Mouse (Mus musculus) testis, adult 2 months (tissue): ENCODE measurements around the gene Ndst2.

Experiments used
- CTCF ChIP-seq: fragments of 200-500 bp; IDR thresholded peaks from 2 replicates; pipeline ENCODE4 v1.5.1; 2012; ENCODE audit warnings: low read depth, mild to moderate bottlenecking, inconsistent platforms, low read length, moderate library complexity; ENCODE audit not compliant: control insufficient read depth, insufficient read depth, insufficient replicate concordance
- POLR2A ChIP-seq: fragments of 200-500 bp; IDR thresholded peaks from 2 replicates; pipeline ENCODE4 v1.6.1; 2012; ENCODE audit warnings: low read depth, mild to moderate bottlenecking, inconsistent platforms, low read length, moderate library complexity; ENCODE audit not compliant: control insufficient read depth

DNA sequence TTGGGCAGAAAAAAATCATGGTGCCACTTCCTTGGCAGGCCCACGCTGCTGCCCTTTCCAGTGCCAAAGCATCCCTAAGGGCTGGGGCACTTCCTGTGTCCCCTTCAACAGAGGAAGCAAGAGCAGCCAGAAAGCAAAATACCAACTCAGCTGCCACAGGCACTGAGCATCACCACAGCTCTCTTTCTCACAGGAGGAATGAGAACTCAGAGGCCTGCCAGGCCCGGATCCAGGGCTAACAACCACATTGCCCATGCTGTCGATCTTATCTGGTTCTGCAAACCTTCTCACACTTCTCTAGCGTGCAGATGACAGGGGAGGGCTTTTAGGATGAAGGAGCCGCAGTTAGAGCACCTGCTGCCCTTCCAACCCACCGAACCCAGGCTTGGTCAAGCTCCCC, 38.4 kb upstream of the Ndst2 start:
- no peak for TF ChIP-seq CTCF
- no peak for TF ChIP-seq POLR2A
